Mouse (Mus musculus) midbrain, embryonic 13.5 days (tissue): Measurements from ENCODE around the gene Sirt2. TPM values are rescaled to one million over a fixed set of nuclear protein-coding genes. Genes with fewer than 3 reads are reported as not detected.

Experiments used
- ATAC-seq: fragments of 200-750 bp; cut with Nextera tagmentation; 2 replicates; pipeline ENCODE4 v1.8.0; 2017; ENCODE audit warnings: mild to moderate bottlenecking, moderate TSS enrichment, moderate library complexity
- H3K27ac ChIP-seq: fragments of 300-500 bp; sonication (generic); 2 replicates; pipeline ENCODE4 v1.5.1; 2015; ENCODE audit warnings: inconsistent platforms, mild to moderate bottlenecking, moderate library complexity
- H3K27me3 ChIP-seq: fragments of 300-500 bp; sonication (generic); 2 replicates; pipeline ENCODE4 v1.6.1; 2015; ENCODE audit warnings: mild to moderate bottlenecking, inconsistent platforms
- H3K36me3 ChIP-seq: fragments of 300-500 bp; sonication (generic); 2 replicates; pipeline ENCODE4 v1.6.1; 2015; ENCODE audit warnings: mild to moderate bottlenecking, inconsistent platforms
- H3K4me1 ChIP-seq: fragments of 300-500 bp; sonication (generic); replicated peaks from 2 replicates; pipeline ENCODE4 v1.6.1; 2015; ENCODE audit warnings: inconsistent platforms
- H3K4me2 ChIP-seq: fragments of 300-500 bp; sonication (generic); replicated peaks from 2 replicates; pipeline ENCODE4 v1.6.1; 2015; ENCODE audit warnings: moderate library complexity, mild to moderate bottlenecking, inconsistent platforms
- H3K4me3 ChIP-seq: fragments of 300-500 bp; sonication (generic); replicated peaks from 2 replicates; pipeline ENCODE4 v1.5.1; 2015; ENCODE audit warnings: mild to moderate bottlenecking, inconsistent platforms
- H3K9ac ChIP-seq: fragments of 300-500 bp; sonication (generic); replicated peaks from 2 replicates; pipeline ENCODE4 v1.6.1; 2015; ENCODE audit warnings: mild to moderate bottlenecking, inconsistent platforms
- H3K9me3 ChIP-seq: fragments of 300-500 bp; sonication (generic); 2 replicates; pipeline ENCODE4 v1.6.1; 2016; ENCODE audit warnings: mild to moderate bottlenecking, inconsistent platforms
- WGBS: fragments of 180-500 bp; shearing (Covaris S2); methylation state at CpG from one replicate; pipeline ENCODE4 v1.1.7; 2015; 5-methylcytosine and 5-hydroxymethylcytosine counted together
- polyA plus RNA-seq: library from polyadenylated mRNA; unstranded; fragments of >200 nt; fragmentation: Nextera tagmentation; extraction: Ambion mirVana; gene quantifications from 2 replicates; pipeline ENCODE4 v1.2.1, GENCODE M21; 2015

The Sirt2 gene
- polyA plus RNA-seq, 1 experiment from 2014 or later = 108 TPM

- no peak overlapping the region for H3K4me2 ChIP-seq
- no peak overlapping the region for H3K4me3 ChIP-seq
- ATAC-seq = no peak
- no peaks in the 10 kb centered on the region for H3K9me3 ChIP-seq
- no peaks in the 10 kb centered on the region for H3K27me3 ChIP-seq
- H3K36me3 ChIP-seq = peaks cover 16% of the 10 kb centered on the region; the same call in 1 of the 2 replicates
- WGBS = 92% methylated on average over 9 of the region's 9 CpGs
- peaks cover 41% of the 10 kb centered on the region for H3K4me1 ChIP-seq
- H3K9ac ChIP-seq = no peak overlapping the region
- H3K27ac ChIP-seq = no peak overlapping the region
Observed at GRCm38 (mm10) chr7:28769414-28769958, 3.0 kb downstream of the Sirt2 start.

- Histone ChIP-seq H3K4me1 (peaks cover 34% of the 10 kb centered on the region), H3K27ac (no peak overlapping the region), H3K4me3 (no peak overlapping the region), H3K9ac (no peak overlapping the region), H3K27me3 (no peaks in the 10 kb centered on the region), H3K4me2 (no peak overlapping the region), H3K36me3 (peaks cover 23% of the 10 kb centered on the region; the same call in 1 of the 2 replicates), H3K9me3 (no peaks in the 10 kb centered on the region)
- no peak for ATAC-seq
- WGBS = 94% methylated on average over 3 of the region's 3 CpGs
Observed at GRCm38 (mm10) chr7:28770309-28770708, 3.8 kb downstream of the Sirt2 start.

- Histone ChIP-seq H3K9me3 (no peaks in the 10 kb centered on the region), H3K36me3 (peaks cover 30% of the 10 kb centered on the region), H3K4me1 (peaks cover 27% of the 10 kb centered on the region), H3K4me2 (no peak overlapping the region), H3K9ac (no peak overlapping the region), H3K4me3 (no peak overlapping the region), H3K27me3 (no peaks in the 10 kb centered on the region), H3K27ac (no peak overlapping the region)
- 89% methylated on average over 11 of the region's 11 CpGs for WGBS
- no peak for ATAC-seq
Observed at GRCm38 (mm10) chr7:28771867-28772266, 5.3 kb downstream of the Sirt2 start.

GRCm38 (mm10) chr7:28773163-28773562 lies 6.6 kb downstream of the Sirt2 start:
- H3K36me3 ChIP-seq = peaks cover 38% of the 10 kb centered on the region

GRCm38 (mm10) chr7:28774164-28774563 lies 7.6 kb downstream of the Sirt2 start:
- Histone ChIP-seq H3K27me3 (no peaks in the 10 kb centered on the region), H3K36me3 (peaks cover 42% of the 10 kb centered on the region), H3K9me3 (no peaks in the 10 kb centered on the region), H3K9ac (no peak overlapping the region), H3K4me2 (no peak overlapping the region), H3K27ac (peak overlapping the region; percentile 45; the same call in 1 of the 2 replicates), H3K4me3 (no peak overlapping the region), H3K4me1 (peaks cover 6% of the 10 kb centered on the region; the same call in 1 of the 2 replicates)
- peak; percentile 77 for ATAC-seq
- 59% methylated on average over 12 of the region's 12 CpGs for WGBS

More at GRCm38 (mm10) chr7:28773163-28773562, 6.6 kb downstream of the Sirt2 start:
- no peak for ATAC-seq
- Histone ChIP-seq H3K4me2 (no peak overlapping the region), H3K9me3 (no peaks in the 10 kb centered on the region), H3K27ac (no peak overlapping the region), H3K27me3 (no peaks in the 10 kb centered on the region), H3K9ac (0 out of 2 replicates have a peak overlapping the region, but pooled peaks have one; percentile 1), H3K4me3 (no peak overlapping the region), H3K4me1 (peaks cover 15% of the 10 kb centered on the region)
- 77% methylated on average over 3 of the region's 3 CpGs for WGBS

GRCm38 (mm10) chr7:28775129-28775528 lies 8.6 kb downstream of the Sirt2 start:
- H3K27ac ChIP-seq = no peak overlapping the region
- no peak overlapping the region for H3K4me2 ChIP-seq
- no peaks in the 10 kb centered on the region for H3K27me3 ChIP-seq
- H3K4me1 ChIP-seq = peaks cover 6% of the 10 kb centered on the region
- H3K9me3 ChIP-seq = no peaks in the 10 kb centered on the region
- no peak overlapping the region for H3K4me3 ChIP-seq
- whole genome bisulfite sequencing = 81% methylated on average over 7 of the region's 7 CpGs
- no peak overlapping the region for H3K9ac ChIP-seq
- peaks cover 42% of the 10 kb centered on the region for H3K36me3 ChIP-seq
- ATAC-seq = no peak

GRCm38 (mm10) chr7:28778825-28779224 lies 12.3 kb downstream of the Sirt2 start:
- H3K4me3 ChIP-seq = no peak overlapping the region
- H3K4me2 ChIP-seq = no peak overlapping the region
- 90% methylated on average over 9 of the region's 9 CpGs for WGBS
- H3K4me1 ChIP-seq = peaks cover 12% of the 10 kb centered on the region
- H3K36me3 ChIP-seq = peaks cover 46% of the 10 kb centered on the region
- no peak overlapping the region for H3K9ac ChIP-seq
- no peak for ATAC-seq
- no peak overlapping the region for H3K27ac ChIP-seq
- H3K27me3 ChIP-seq = no peaks in the 10 kb centered on the region
- no peaks in the 10 kb centered on the region for H3K9me3 ChIP-seq

- no peak overlapping the region for H3K4me3 ChIP-seq
- H3K9ac ChIP-seq = no peak overlapping the region
- peaks cover 40% of the 10 kb centered on the region for H3K36me3 ChIP-seq
- peak; percentile 79 for ATAC-seq
- 47% methylated on average over 6 of the region's 6 CpGs for WGBS
- H3K27ac ChIP-seq = no peak overlapping the region
- H3K27me3 ChIP-seq = no peaks in the 10 kb centered on the region
- H3K4me1 ChIP-seq = peaks cover 7% of the 10 kb centered on the region
- no peak overlapping the region for H3K4me2 ChIP-seq
- H3K9me3 ChIP-seq = no peaks in the 10 kb centered on the region
Observed at GRCm38 (mm10) chr7:28780067-28780658, 13.6 kb downstream of the Sirt2 start.

GRCm38 (mm10) chr7:28780857-28781256 lies 14.3 kb downstream of the Sirt2 start:
- Histone ChIP-seq H3K27me3 (no peaks in the 10 kb centered on the region), H3K4me1 (peaks cover 7% of the 10 kb centered on the region), H3K36me3 (peaks cover 46% of the 10 kb centered on the region), H3K4me3 (no peak overlapping the region), H3K27ac (no peak overlapping the region), H3K4me2 (no peak overlapping the region), H3K9ac (no peak overlapping the region), H3K9me3 (no peaks in the 10 kb centered on the region)
- ATAC-seq = no peak
- WGBS = 78% methylated on average over 7 of the region's 7 CpGs

GRCm38 (mm10) chr7:28781261-28781663 lies 14.7 kb downstream of the Sirt2 start:
- Histone ChIP-seq H3K4me1 (peaks cover 7% of the 10 kb centered on the region), H3K4me3 (no peak overlapping the region), H3K27me3 (no peaks in the 10 kb centered on the region), H3K9ac (no peak overlapping the region), H3K36me3 (peaks cover 48% of the 10 kb centered on the region), H3K27ac (no peak overlapping the region), H3K4me2 (no peak overlapping the region), H3K9me3 (no peaks in the 10 kb centered on the region)
- WGBS = 93% methylated on average over 8 of the region's 8 CpGs
- ATAC-seq = no peak

GRCm38 (mm10) chr7:28785161-28785560 lies 18.6 kb downstream of the Sirt2 start:
- Histone ChIP-seq H3K36me3 (peaks cover 54% of the 10 kb centered on the region), H3K4me3 (no peak overlapping the region), H3K27ac (no peak overlapping the region), H3K9me3 (no peaks in the 10 kb centered on the region), H3K9ac (no peak overlapping the region), H3K27me3 (no peaks in the 10 kb centered on the region), H3K4me2 (no peak overlapping the region), H3K4me1 (peaks cover 6% of the 10 kb centered on the region)
- no peak for ATAC-seq
- WGBS = 75% methylated on average over 5 of the region's 5 CpGs

- Histone ChIP-seq H3K9ac (0 out of 2 replicates have a peak overlapping the region, but pooled peaks have one; percentile 6), H3K36me3 (peaks cover 50% of the 10 kb centered on the region), H3K4me3 (no peak overlapping the region), H3K4me2 (no peak overlapping the region), H3K27me3 (no peaks in the 10 kb centered on the region), H3K27ac (no peak overlapping the region), H3K4me1 (no peaks in the 10 kb centered on the region), H3K9me3 (no peaks in the 10 kb centered on the region)
- no peak for ATAC-seq
- 96% methylated on average over 9 of the region's 9 CpGs for WGBS
Observed at GRCm38 (mm10) chr7:28787884-28788283, 21.3 kb downstream of the Sirt2 start.
